Mouse (Mus musculus): Measurements from ENCODE around the gene Cyp27a1. TPM values are rescaled to one million over a fixed set of nuclear protein-coding genes. Genes with fewer than 3 reads are reported as not detected.

Cyp27a1 gene
- polyA plus RNA-seq (2016; fragmentation: Nextera tagmentation; extraction: Ambion mirVana): 3.0 and 3.3 TPM in 2 replicates

DNA sequence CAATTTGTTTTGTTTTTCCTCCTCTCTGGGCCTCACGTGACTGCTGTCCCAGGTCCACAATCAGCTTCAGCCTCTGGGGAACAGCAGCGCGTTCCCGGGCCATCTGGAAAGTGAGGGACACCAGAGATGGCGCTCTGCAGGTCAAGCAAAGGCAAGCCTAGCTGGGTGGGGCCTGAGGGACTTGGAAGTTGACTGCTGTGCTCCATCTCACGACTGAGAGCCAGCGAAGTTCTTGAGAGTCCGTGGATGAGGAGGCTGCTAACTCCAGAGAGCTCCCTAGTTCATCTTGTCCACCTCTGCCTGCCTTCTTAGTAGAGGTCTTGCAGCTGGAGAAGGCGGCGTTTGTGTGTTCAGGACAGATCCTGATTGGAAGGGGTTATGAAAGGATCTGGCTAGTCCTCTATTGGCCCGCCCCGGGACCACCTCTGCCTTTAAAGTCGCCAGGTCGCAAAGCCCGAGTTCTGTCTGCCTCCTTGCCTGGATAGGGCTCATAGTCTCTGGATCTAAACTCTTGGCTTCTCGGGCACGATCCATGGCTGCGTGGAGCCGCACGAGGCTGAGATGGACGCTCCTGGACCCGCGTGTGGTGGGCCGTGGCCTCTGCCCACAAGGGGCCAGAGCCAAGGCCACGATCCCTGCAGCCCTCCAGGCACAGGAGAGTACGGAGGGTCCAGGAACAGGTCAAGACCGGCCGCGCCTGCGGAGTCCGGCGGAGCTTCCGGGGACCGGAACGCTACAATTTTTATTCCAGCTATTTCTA lies at the start of gene Cyp27a1:
Gene Cyp27a1 (plus strand): TSS at position 476 of the 760 bp plus-strand sequence.
- no peak for ATAC-seq (ENCODE audit: low FRiP score)
- Histone ChIP-seq H3K4me2 (peak within 1 kb of the TSS; percentile 91), H3K27me3 (peaks cover 20% of the 10 kb centered on the region), H3K9ac (peak within 1 kb of the TSS; percentile 56), H3K9me3 (no peaks in the 10 kb centered on the region), H3K36me3 (replicated peaks) (no peaks in the 10 kb centered on the region), H3K4me3 (replicated peaks) (peak within 1 kb of the TSS; percentile 49), H3K27ac (no peak within 1 kb of the TSS), H3K4me1 (peaks cover 12% of the 10 kb centered on the region)
- 4% methylated on average over 35 of the region's 35 CpGs for WGBS

DNA sequence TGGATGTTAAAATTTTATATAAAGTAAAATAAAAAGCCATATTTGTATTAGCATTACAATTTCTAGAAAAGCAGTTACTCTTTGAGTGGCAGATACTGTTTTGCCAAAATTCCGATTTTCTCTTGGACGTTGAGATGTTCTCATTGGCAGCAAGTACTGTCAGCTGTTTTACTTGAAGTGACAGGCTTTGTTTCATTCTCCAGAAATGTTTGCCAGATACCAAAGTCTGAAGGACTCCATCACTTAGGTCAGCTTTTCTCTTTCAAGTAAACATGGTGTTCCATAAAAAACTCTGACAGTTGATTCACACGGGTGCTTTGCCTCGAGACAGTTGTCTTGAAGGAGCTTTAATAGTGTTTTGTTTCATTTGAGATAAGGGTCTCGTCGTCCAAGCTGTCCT lies 48.2 kb upstream of the Cyp27a1 start:
- H3K27me3 ChIP-seq: no peaks in the 10 kb centered on the region
- H3K4me3 ChIP-seq (replicated peaks): no peak overlapping the region
- 78% methylated on average over 6 of the region's 6 CpGs for WGBS
- no peak overlapping the region for H3K4me2 ChIP-seq
- ATAC-seq (ENCODE audit: low FRiP score): no peak
- no peaks in the 10 kb centered on the region for H3K9me3 ChIP-seq
- H3K4me1 ChIP-seq: peaks cover 15% of the 10 kb centered on the region
- H3K36me3 ChIP-seq (replicated peaks): peaks cover 16% of the 10 kb centered on the region; the same call in 1 of the 2 replicates
- no peak overlapping the region for H3K9ac ChIP-seq
- H3K27ac ChIP-seq: no peak overlapping the region

DNA sequence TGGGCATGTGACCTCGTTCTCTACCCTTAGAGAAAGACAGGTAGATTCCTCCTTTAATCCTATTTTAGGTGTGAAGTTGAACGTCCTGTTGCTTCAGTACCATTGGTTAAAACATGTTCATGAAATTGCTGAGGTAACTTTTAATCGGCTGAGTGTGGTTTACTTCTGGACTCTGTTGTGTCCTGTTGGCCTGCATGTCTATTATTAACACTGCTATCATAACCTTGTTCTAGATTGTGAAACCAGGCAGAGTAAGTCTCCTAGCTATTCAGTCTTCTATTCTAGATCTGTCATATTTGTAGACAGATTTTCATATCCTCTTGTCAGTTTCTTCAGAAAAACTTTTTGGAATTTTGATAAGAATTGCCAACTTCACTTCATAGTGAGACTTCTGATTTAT lies 45.0 kb upstream of the Cyp27a1 start:
- Histone ChIP-seq H3K9ac (no peak overlapping the region), H3K27me3 (no peaks in the 10 kb centered on the region), H3K9me3 (no peaks in the 10 kb centered on the region), H3K36me3 (replicated peaks) (peaks cover 30% of the 10 kb centered on the region), H3K4me2 (no peak overlapping the region), H3K4me1 (peaks cover 4% of the 10 kb centered on the region), H3K4me3 (replicated peaks) (no peak overlapping the region), H3K27ac (no peak overlapping the region)
- no peak for ATAC-seq (ENCODE audit: low FRiP score)
- 92% methylated on average over 3 of the region's 3 CpGs for WGBS

DNA sequence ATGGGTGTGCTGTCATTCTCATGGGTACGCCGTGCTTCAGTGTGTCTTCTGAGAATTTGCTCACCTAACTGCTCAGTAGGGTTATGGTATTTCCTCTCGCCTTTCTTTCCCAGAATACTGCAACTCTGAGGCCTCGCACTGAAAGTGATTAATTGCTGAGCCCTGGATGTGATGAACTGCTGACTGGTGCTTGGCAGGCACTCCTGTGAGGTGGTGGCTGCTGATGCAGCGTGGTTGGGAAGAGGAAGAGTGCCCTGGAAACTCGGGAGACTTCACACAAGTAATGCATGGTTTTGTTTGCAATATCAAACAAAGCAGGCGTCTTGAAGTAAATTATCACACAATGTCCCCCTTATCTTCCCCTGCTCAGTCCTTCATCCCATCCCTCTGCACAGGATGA lies 40.6 kb upstream of the Cyp27a1 start:
- no peaks in the 10 kb centered on the region for H3K9me3 ChIP-seq
- H3K36me3 ChIP-seq (replicated peaks): peaks cover 36% of the 10 kb centered on the region
- ATAC-seq (ENCODE audit: low FRiP score): no peak
- no peaks in the 10 kb centered on the region for H3K4me1 ChIP-seq
- H3K27me3 ChIP-seq: no peaks in the 10 kb centered on the region
- WGBS: 92% methylated on average over 7 of the region's 7 CpGs
- H3K4me2 ChIP-seq: no peak overlapping the region
- no peak overlapping the region for H3K4me3 ChIP-seq (replicated peaks)
- no peak overlapping the region for H3K27ac ChIP-seq
- no peak overlapping the region for H3K9ac ChIP-seq

DNA sequence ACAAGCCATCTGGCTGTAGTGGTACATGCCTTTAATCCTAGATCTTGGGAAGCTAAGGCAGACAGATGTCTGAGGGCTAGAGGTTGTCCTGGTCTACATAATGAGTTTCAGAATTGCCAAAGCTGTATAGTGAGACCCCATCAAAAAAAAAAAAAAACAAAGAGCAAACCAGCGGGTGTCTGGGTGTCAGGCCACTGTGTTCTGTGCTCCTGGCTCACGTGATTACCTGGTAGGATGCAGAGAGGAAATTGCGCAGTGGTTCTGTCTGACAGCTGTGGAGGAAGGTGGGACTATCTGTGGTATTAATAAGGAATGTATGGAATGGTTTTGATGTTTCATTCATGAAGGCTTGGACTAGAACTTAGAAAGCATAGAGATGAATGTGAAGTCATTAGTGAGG lies 36.5 kb upstream of the Cyp27a1 start:
- no peaks in the 10 kb centered on the region for H3K27me3 ChIP-seq
- H3K4me3 ChIP-seq (replicated peaks): no peak overlapping the region
- no peak for ATAC-seq (ENCODE audit: low FRiP score)
- no peaks in the 10 kb centered on the region for H3K9me3 ChIP-seq
- H3K36me3 ChIP-seq (replicated peaks): peaks cover 64% of the 10 kb centered on the region
- no peaks in the 10 kb centered on the region for H3K4me1 ChIP-seq
- H3K27ac ChIP-seq: no peak overlapping the region
- no peak overlapping the region for H3K4me2 ChIP-seq
- 81% methylated on average over 3 of the region's 3 CpGs for WGBS
- H3K9ac ChIP-seq: no peak overlapping the region

DNA sequence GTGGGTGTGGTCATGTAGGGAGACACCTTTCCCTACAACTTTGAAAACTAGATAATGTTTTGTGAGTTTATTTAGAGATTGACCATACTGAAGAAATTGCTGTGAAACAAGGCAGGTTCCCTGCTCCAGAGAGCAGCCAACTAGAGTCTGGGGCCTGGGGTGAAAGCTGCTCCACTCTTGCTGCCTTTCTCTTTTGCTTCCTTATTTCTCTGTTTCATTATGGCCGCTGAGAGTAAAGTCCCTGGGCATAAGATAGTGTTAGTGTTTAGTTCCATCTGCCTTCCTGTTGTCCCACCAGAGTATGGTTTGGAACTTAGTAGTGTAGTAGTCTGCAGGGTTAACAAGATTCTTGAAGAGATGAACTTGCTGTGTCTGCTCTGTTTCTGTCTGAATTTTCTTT lies 35.5 kb upstream of the Cyp27a1 start:
- WGBS: 89% methylated on average over 1 of the region's 1 CpGs
- no peaks in the 10 kb centered on the region for H3K9me3 ChIP-seq
- ATAC-seq (ENCODE audit: low FRiP score): no peak
- no peak overlapping the region for H3K4me3 ChIP-seq (replicated peaks)
- peaks cover 65% of the 10 kb centered on the region for H3K36me3 ChIP-seq (replicated peaks)
- H3K4me1 ChIP-seq: no peaks in the 10 kb centered on the region
- H3K27me3 ChIP-seq: no peaks in the 10 kb centered on the region
- H3K4me2 ChIP-seq: no peak overlapping the region
- H3K27ac ChIP-seq: no peak overlapping the region
- no peak overlapping the region for H3K9ac ChIP-seq

DNA sequence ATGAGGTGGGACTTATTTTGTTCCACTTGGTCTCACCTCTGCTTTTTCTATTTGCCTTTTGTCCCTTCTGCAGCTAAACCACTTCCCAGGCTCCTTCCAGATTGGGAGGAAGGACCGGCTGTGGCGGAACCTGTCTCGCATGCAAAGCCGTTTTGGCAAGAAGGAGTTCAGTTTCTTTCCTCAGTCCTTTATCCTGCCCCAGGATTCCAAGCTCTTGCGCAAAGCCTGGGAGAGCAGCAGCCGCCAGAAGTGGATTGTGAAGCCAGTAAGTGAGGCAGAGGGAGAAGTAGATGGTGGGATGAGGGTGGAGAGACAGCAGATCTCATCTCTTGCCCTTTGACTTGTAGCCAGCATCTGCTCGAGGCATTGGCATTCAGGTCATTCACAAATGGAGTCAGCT lies 26.2 kb upstream of the Cyp27a1 start:
- ATAC-seq (ENCODE audit: low FRiP score): no peak
- H3K9ac ChIP-seq: no peak overlapping the region
- no peak overlapping the region for H3K27ac ChIP-seq
- no peak overlapping the region for H3K4me2 ChIP-seq
- 92% methylated on average over 7 of the region's 7 CpGs for WGBS
- H3K27me3 ChIP-seq: no peaks in the 10 kb centered on the region
- no peak overlapping the region for H3K4me3 ChIP-seq (replicated peaks)
- no peaks in the 10 kb centered on the region for H3K4me1 ChIP-seq
- H3K9me3 ChIP-seq: no peaks in the 10 kb centered on the region
- peaks cover 93% of the 10 kb centered on the region for H3K36me3 ChIP-seq (replicated peaks)

DNA sequence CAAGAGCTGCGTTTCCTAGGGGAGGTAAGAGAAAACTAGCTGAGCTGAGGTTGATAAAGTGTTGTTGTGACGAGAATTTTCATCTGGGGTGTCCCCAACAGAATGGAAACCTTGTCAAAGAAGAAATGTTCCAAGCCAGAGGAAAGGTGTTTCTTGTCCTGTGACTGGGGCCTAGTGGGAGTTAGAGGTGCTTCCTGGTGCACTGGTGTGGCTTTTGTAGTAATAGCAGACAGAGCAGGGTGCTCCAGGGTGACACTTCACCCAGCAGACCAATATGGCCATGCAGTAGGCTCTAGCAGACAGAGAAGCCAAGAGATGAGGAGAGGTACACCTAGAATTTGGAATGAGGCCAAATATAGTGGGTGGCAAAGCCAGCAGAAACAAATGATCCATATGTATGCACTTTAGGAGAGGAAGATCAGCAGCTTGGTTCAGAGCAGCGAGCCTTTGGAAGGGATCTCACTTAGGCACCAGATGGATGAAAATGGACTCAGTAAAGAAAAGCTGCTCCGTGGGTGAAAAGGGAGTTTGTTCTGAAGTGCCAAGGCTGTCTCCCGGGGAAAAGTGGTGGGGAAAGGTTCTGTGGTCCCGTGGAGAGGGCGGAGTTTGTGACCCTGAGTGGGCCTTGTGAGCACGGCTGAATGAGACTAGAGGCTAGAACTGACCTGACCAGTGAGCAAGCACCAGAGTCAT lies 19.3 kb upstream of the Cyp27a1 start:
- peaks cover 90% of the 10 kb centered on the region for H3K36me3 ChIP-seq (replicated peaks)
- 91% methylated on average over 8 of the region's 8 CpGs for WGBS

DNA sequence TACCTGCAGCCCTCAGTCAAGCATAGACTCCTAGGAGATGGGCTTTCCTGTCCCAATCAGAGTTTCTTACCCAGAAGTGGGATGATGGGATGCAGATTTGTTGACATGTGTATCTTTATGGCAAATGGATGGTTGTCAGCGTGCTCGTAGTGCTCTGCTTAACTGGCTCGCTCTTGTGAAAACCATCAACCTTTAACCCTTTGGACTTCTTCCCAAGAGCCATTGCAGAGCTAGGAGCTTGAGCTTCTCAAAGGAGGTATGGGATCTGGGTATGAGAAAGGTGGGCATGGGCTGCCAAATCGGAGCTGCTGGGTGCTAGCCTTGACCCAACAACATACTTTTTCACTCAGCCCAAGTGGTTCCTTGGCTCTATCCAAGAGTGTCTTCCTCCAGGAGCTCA lies 17.5 kb upstream of the Cyp27a1 start:
- no peak overlapping the region for H3K27ac ChIP-seq
- no peak overlapping the region for H3K9ac ChIP-seq
- H3K4me2 ChIP-seq: no peak overlapping the region
- WGBS: 95% methylated on average over 4 of the region's 4 CpGs
- H3K27me3 ChIP-seq: no peaks in the 10 kb centered on the region
- peaks cover 90% of the 10 kb centered on the region for H3K36me3 ChIP-seq (replicated peaks)
- ATAC-seq (ENCODE audit: low FRiP score): no peak
- no peak overlapping the region for H3K4me3 ChIP-seq (replicated peaks)
- H3K4me1 ChIP-seq: no peaks in the 10 kb centered on the region
- H3K9me3 ChIP-seq: no peaks in the 10 kb centered on the region

More for the DNA sequence above, 19.3 kb upstream of the Cyp27a1 start:
- H3K27me3 ChIP-seq: no peaks in the 10 kb centered on the region
- no peaks in the 10 kb centered on the region for H3K4me1 ChIP-seq
- no peak overlapping the region for H3K4me2 ChIP-seq
- H3K27ac ChIP-seq: no peak overlapping the region
- H3K9ac ChIP-seq: no peak overlapping the region
- H3K9me3 ChIP-seq: no peaks in the 10 kb centered on the region
- ATAC-seq (ENCODE audit: low FRiP score): no peak
- no peak overlapping the region for H3K4me3 ChIP-seq (replicated peaks)

DNA sequence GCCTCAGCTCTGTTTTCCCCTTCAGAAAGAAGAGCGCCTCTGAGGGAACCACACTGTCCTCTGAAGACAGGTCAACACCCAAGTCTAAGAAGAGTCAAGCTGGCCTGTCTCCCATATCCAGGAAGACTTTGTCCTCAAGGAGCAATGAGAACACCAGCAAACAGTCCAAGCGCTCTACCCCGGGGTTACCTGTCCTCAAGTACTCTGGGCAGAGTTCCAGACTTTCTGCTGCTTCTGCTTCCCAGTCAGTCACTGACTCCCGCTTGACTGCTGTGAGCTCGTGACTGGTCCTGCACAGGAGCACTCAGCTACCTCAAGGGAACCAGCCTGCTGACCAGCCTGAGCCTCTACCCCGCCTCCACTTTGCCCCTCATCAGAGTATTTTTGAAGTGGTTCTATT lies 16.0 kb upstream of the Cyp27a1 start:
- Histone ChIP-seq H3K4me1 (no peaks in the 10 kb centered on the region), H3K27me3 (no peaks in the 10 kb centered on the region), H3K4me2 (no peak overlapping the region), H3K9ac (no peak overlapping the region), H3K27ac (no peak overlapping the region), H3K4me3 (replicated peaks) (no peak overlapping the region), H3K36me3 (replicated peaks) (peaks cover 82% of the 10 kb centered on the region), H3K9me3 (no peaks in the 10 kb centered on the region)
- no peak for ATAC-seq (ENCODE audit: low FRiP score)
- WGBS: 95% methylated on average over 6 of the region's 6 CpGs

DNA sequence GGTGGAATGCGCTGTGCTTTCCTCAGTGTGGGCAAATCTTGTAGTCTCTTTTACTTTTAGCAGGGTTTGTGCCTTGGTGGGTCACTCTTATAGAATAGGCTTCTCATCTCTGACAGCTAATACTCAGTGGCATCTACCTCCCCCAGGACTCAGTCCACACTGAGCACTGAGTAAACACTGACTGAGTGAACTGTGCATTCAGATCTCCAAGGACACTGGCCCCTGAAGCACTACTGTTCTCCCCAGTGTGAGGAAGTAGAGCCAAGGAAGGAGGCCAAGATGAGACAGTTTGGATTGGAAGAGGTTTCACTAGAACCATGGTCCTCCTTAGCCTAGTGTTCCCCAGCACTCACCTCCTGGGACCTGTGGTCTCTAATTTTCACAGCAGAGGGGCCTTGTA lies 15.0 kb upstream of the Cyp27a1 start:
- WGBS: 100% methylated on average over 1 of the region's 1 CpGs
- ATAC-seq (ENCODE audit: low FRiP score): no peak
- Histone ChIP-seq H3K9me3 (no peaks in the 10 kb centered on the region), H3K27me3 (no peaks in the 10 kb centered on the region), H3K27ac (no peak overlapping the region), H3K4me2 (no peak overlapping the region), H3K36me3 (replicated peaks) (peaks cover 85% of the 10 kb centered on the region), H3K4me1 (no peaks in the 10 kb centered on the region), H3K9ac (no peak overlapping the region), H3K4me3 (replicated peaks) (no peak overlapping the region)

DNA sequence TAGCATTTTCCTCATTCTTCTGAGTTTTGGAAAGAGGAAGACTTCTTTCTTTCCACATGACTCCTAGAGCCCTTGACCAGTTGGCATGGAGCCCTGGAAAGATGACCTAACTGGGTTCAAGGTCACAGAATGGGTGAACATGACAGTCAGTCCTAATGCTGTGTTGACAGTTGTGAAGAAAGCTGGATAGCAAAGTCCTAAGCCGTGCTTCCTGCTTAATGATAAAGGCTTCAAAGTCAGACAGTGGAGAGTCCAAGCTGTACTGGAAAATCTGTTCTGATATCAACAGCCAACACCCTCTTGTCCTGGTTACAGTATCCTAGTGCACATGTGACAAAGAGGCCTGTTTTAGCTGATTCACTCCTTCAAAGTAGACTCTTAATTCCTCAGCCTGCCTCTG lies 14.6 kb upstream of the Cyp27a1 start:
- H3K27ac ChIP-seq: no peak overlapping the region
- no peaks in the 10 kb centered on the region for H3K4me1 ChIP-seq
- WGBS: 91% methylated on average over 1 of the region's 1 CpGs
- no peak overlapping the region for H3K4me3 ChIP-seq (replicated peaks)
- no peak overlapping the region for H3K4me2 ChIP-seq
- no peak for ATAC-seq (ENCODE audit: low FRiP score)
- no peaks in the 10 kb centered on the region for H3K27me3 ChIP-seq
- no peaks in the 10 kb centered on the region for H3K9me3 ChIP-seq
- H3K9ac ChIP-seq: no peak overlapping the region
- peaks cover 84% of the 10 kb centered on the region for H3K36me3 ChIP-seq (replicated peaks)

DNA sequence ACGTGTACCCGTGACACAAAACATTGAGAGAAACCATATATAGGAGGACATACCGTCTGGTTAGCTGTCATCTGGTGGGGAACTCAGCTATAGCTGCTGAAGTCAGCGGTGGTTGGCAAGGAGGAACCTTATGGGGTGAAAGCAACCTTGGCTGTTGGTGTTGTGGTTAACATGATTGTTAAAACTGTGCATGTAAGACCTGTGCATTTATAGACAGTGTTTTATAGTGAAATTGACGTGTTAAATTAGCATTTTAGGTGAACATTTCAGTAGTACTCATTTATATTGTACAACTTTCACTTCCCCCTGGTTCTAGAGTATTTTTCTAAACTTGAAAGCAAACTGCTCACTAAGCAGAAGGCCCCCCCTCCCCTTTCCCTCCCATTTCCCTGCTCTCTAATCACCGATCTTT lies 11.2 kb upstream of the Cyp27a1 start:
- no peak for ATAC-seq (ENCODE audit: low FRiP score)
- peaks cover 55% of the 10 kb centered on the region for H3K36me3 ChIP-seq (replicated peaks)
- no peaks in the 10 kb centered on the region for H3K9me3 ChIP-seq
- no peak overlapping the region for H3K9ac ChIP-seq
- H3K27ac ChIP-seq: no peak overlapping the region
- no peaks in the 10 kb centered on the region; the same call in 1 of the 2 replicates for H3K4me1 ChIP-seq
- H3K27me3 ChIP-seq: no peaks in the 10 kb centered on the region
- 94% methylated on average over 6 of the region's 6 CpGs for WGBS
- H3K4me2 ChIP-seq: no peak overlapping the region
- no peak overlapping the region for H3K4me3 ChIP-seq (replicated peaks)
